Mouse (Mus musculus): ENCODE measurements around the gene Gm5725. TPM values are rescaled to one million over a fixed set of nuclear protein-coding genes. Genes with fewer than 3 reads are reported as not detected.

The Gm5725 gene
- not detected in 2 replicates for polyA plus RNA-seq (2012; rRNA removed; ENCODE audit: low replicate concordance)

DNA sequence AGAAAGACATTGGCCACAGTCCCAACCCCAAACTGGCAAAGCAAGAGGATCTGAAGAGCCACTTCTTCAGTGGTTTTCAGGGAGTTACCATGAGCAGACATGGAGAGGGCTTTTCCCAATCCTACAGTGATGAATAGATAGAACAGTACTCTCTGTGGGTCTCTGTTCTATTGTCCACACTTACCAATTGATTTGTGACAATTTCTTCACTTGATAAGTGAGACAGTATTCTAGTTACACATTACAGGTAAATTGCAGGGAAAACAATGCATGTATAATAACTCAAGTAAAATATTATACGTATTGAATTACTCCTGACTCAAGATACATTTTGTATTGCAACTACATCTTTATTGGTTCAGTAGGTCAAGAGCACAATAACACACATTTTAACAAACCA, at the start of gene Gm5725:
TSS of gene Gm5725 (minus strand) at position 101 of the 400 bp plus-strand sequence.

GRCm38 (mm10) chr7:21832051-21832450, 12.0 kb downstream of the Gm5725 start, which contains the start of gene Vmn1r135:
Vmn1r135 (plus strand) TSS chr7:21832351.

GRCm38 (mm10) chr7:21796628-21797027, 47.4 kb downstream of the Gm5725 start, which contains the start of gene Gm4177:
Gm4177 (minus strand) TSS chr7:21796728.

Other genes starting within 250 kb of the Gm5725 start
- not detected in 2 replicates for gene Vmn1r132, start 230.2 kb downstream of the Gm5725 start, polyA plus RNA-seq (2012; rRNA removed; ENCODE audit: low replicate concordance)
- not detected in 2 replicates for gene Gm4175, start 82.8 kb downstream of the Gm5725 start, polyA plus RNA-seq (2012; rRNA removed; ENCODE audit: low replicate concordance)
- gene Gm4177, start 47.5 kb downstream of the Gm5725 start, polyA plus RNA-seq (2012; rRNA removed; ENCODE audit: low replicate concordance) = not detected in 2 replicates
- gene Vmn1r135, start 11.9 kb downstream of the Gm5725 start, polyA plus RNA-seq (2012; rRNA removed; ENCODE audit: low replicate concordance) = not detected in 2 replicates
- not detected in 2 replicates for gene Gm5891, start 77.0 kb upstream of the Gm5725 start, polyA plus RNA-seq (2012; rRNA removed; ENCODE audit: low replicate concordance)
- gene Vmn1r137, start 150.3 kb upstream of the Gm5725 start, polyA plus RNA-seq (2012; rRNA removed; ENCODE audit: low replicate concordance) = not detected in 2 replicates
- not detected in 2 replicates for gene Vmn1r138, start 184.6 kb upstream of the Gm5725 start, polyA plus RNA-seq (2012; rRNA removed; ENCODE audit: low replicate concordance)
- gene Gm6176, start 212.0 kb upstream of the Gm5725 start, polyA plus RNA-seq (2012; rRNA removed; ENCODE audit: low replicate concordance) = not detected in 2 replicates
- not detected in 2 replicates for gene Vmn1r139, start 224.8 kb upstream of the Gm5725 start, polyA plus RNA-seq (2012; rRNA removed; ENCODE audit: low replicate concordance)